Mouse (Mus musculus): ENCODE measurements around the gene Whamm. TPM values are rescaled to one million over a fixed set of nuclear protein-coding genes. Genes with fewer than 3 reads are reported as not detected.

The Whamm gene
- total RNA-seq, 2 experiments from 2014 or later: 5.9 to 6.5 TPM

GRCm38 (mm10) chr7:81563506-81564015 lies 7.5 kb upstream of the Whamm start:
- DNase-seq: no peak

- no peak for DNase-seq
Observed at GRCm38 (mm10) chr7:81564766-81565165, 6.3 kb upstream of the Whamm start.

- no peak for DNase-seq
Observed at GRCm38 (mm10) chr7:81565381-81566055, 5.5 kb upstream of the Whamm start.

- no peak for DNase-seq
Observed at GRCm38 (mm10) chr7:81566332-81566731, 4.7 kb upstream of the Whamm start.

- DNase-seq: peak; percentile 26
Observed at GRCm38 (mm10) chr7:81566892-81567291, 4.2 kb upstream of the Whamm start, which contains the start of gene Fsd2. Gene Fsd2 (minus strand): TSS chr7:81566944.

GRCm38 (mm10) chr7:81567396-81567795 lies 3.7 kb upstream of the Whamm start:
- DNase-seq: no peak

GRCm38 (mm10) chr7:81569851-81570250 lies 1.2 kb upstream of the Whamm start:
- no peak for DNase-seq

GRCm38 (mm10) chr7:81570271-81570670 lies 795 bp upstream of the Whamm start:
- no peak for DNase-seq

- DNase-seq: no peak
Observed at GRCm38 (mm10) chr7:81570752-81571107, 336 bp upstream of the Whamm start.

- no peak for DNase-seq
Observed at GRCm38 (mm10) chr7:81571941-81572441, 925 bp downstream of the Whamm start.

- DNase-seq: no peak
Observed at GRCm38 (mm10) chr7:81572610-81573268, 1.7 kb downstream of the Whamm start.

GRCm38 (mm10) chr7:81573397-81573796 lies 2.3 kb downstream of the Whamm start:
- no peak for DNase-seq

- no peak for DNase-seq
Observed at GRCm38 (mm10) chr7:81573821-81574220, 2.8 kb downstream of the Whamm start.

- no peak for DNase-seq
Observed at GRCm38 (mm10) chr7:81575606-81576005, 4.5 kb downstream of the Whamm start.

- no peak for DNase-seq
Observed at GRCm38 (mm10) chr7:81577872-81578271, 6.8 kb downstream of the Whamm start.

GRCm38 (mm10) chr7:81578413-81578812 lies 7.3 kb downstream of the Whamm start:
- no peak for DNase-seq

GRCm38 (mm10) chr7:81579312-81579711 lies 8.2 kb downstream of the Whamm start:
- DNase-seq: no peak

GRCm38 (mm10) chr7:81583512-81583911 lies 12.4 kb downstream of the Whamm start:
- DNase-seq: no peak

- no peak for DNase-seq
Observed at GRCm38 (mm10) chr7:81585326-81585725, 14.3 kb downstream of the Whamm start.

GRCm38 (mm10) chr7:81587238-81587637 lies 16.2 kb downstream of the Whamm start:
- no peak for DNase-seq

GRCm38 (mm10) chr7:81592686-81593085 lies 21.6 kb downstream of the Whamm start:
- no peak for DNase-seq

GRCm38 (mm10) chr7:81593387-81593786 lies 22.3 kb downstream of the Whamm start:
- DNase-seq: no peak

GRCm38 (mm10) chr7:81595056-81595455 lies 24.0 kb downstream of the Whamm start:
- DNase-seq: no peak

- no peak for DNase-seq
Observed at GRCm38 (mm10) chr7:81596086-81596485, 25.0 kb downstream of the Whamm start.

Measured in gastrocnemius, postnatal 10 days (tissue).